Mouse (Mus musculus) WW6 (cell line): ENCODE measurements around the gene Mrpl10.
A peak's percentile ranks its signal among the peaks of the same experiment; 100 is the strongest.

Experiments
- DNase-seq: peaks from one replicate; pipeline ENCODE4 v3.0.0-alpha.2; 2013; ENCODE audit warnings: low read depth, low spot score

Mrpl10 gene

GRCm38 (mm10) chr11:97066656-97067360 lies 25.4 kb downstream of the Mrpl10 start:
- peak; percentile 89 for DNase-seq

GRCm38 (mm10) chr11:97069333-97069732 lies 28.0 kb downstream of the Mrpl10 start:
- no peak for DNase-seq

GRCm38 (mm10) chr11:97069770-97070169 lies 28.4 kb downstream of the Mrpl10 start:
- no peak for DNase-seq

- no peak for DNase-seq
Observed at GRCm38 (mm10) chr11:97071129-97071528, 29.8 kb downstream of the Mrpl10 start.

GRCm38 (mm10) chr11:97072533-97072932 lies 31.2 kb downstream of the Mrpl10 start:
- DNase-seq: no peak

- DNase-seq: no peak
Observed at GRCm38 (mm10) chr11:97074235-97074634, 32.9 kb downstream of the Mrpl10 start.

- DNase-seq: no peak
Observed at GRCm38 (mm10) chr11:97078751-97079150, 37.4 kb downstream of the Mrpl10 start.

GRCm38 (mm10) chr11:97080291-97080690 lies 38.9 kb downstream of the Mrpl10 start:
- no peak for DNase-seq

GRCm38 (mm10) chr11:97082977-97083376 lies 41.6 kb downstream of the Mrpl10 start:
- DNase-seq: no peak

- DNase-seq: no peak
Observed at GRCm38 (mm10) chr11:97083401-97084140, 42.2 kb downstream of the Mrpl10 start.

GRCm38 (mm10) chr11:97084821-97085505 lies 43.6 kb downstream of the Mrpl10 start:
- DNase-seq: no peak

GRCm38 (mm10) chr11:97086365-97086764 lies 45.0 kb downstream of the Mrpl10 start:
- no peak for DNase-seq

GRCm38 (mm10) chr11:97094600-97094999 lies 53.2 kb downstream of the Mrpl10 start:
- no peak for DNase-seq

GRCm38 (mm10) chr11:97098791-97099190 lies 57.4 kb downstream of the Mrpl10 start:
- no peak for DNase-seq
